Mouse (Mus musculus) spleen, adult 2 months (tissue): Measurements from ENCODE around the gene Lamc3. TPM values are rescaled to one million over a fixed set of nuclear protein-coding genes. Genes with fewer than 3 reads are reported as not detected.

Experiments used
- DNase-seq, 2 experiments: peaks; one replicate each; pipeline versions ENCODE4 v3.0.0 to v3.0.0-alpha.2; 2012 to 2021; ENCODE audit warnings: low spot score in 2 of 2, low read depth in 1 of 2
- H3K27ac ChIP-seq: fragments of 200-500 bp; 2 replicates; pipeline ENCODE4 v1.5.1; 2012; ENCODE audit warnings: low read length, inconsistent platforms; ENCODE audit not compliant: insufficient read depth
- H3K27me3 ChIP-seq: fragments of 200-500 bp; 2 replicates; pipeline ENCODE4 v1.6.1; 2012; ENCODE audit warnings: mild to moderate bottlenecking, moderate library complexity, low read length, inconsistent platforms; ENCODE audit not compliant: control insufficient read depth, insufficient read depth
- H3K36me3 ChIP-seq: fragments of 200-500 bp; 2 replicates; pipeline ENCODE4 v1.6.1; 2012; ENCODE audit warnings: mild to moderate bottlenecking, low read length, inconsistent platforms; ENCODE audit not compliant: control insufficient read depth, insufficient read depth
- H3K4me1 ChIP-seq: fragments of 200-500 bp; 2 replicates; pipeline ENCODE4 v1.6.1; 2011; ENCODE audit warnings: inconsistent platforms; ENCODE audit not compliant: control insufficient read depth, insufficient read depth, insufficient read length
- H3K4me3 ChIP-seq: fragments of 200-500 bp; 2 replicates; pipeline ENCODE4 v1.5.1; 2011; ENCODE audit warnings: mild to moderate bottlenecking, inconsistent platforms; ENCODE audit not compliant: insufficient read depth, insufficient read length; ENCODE audit errors: extremely low read depth
- CTCF ChIP-seq: fragments of 200-500 bp; IDR thresholded peaks from 2 replicates; pipeline ENCODE4 v1.5.1; 2011; ENCODE audit warnings: mild to moderate bottlenecking, inconsistent platforms; ENCODE audit not compliant: insufficient read depth, insufficient read length, insufficient replicate concordance; ENCODE audit errors: extremely low read depth
- POLR2A ChIP-seq: fragments of 200-500 bp; IDR thresholded peaks from 2 replicates; pipeline ENCODE4 v1.6.1; 2011; ENCODE audit warnings: low read depth, low read length, inconsistent platforms
- WGBS: fragments of 180-500 bp; shearing (Covaris S2); methylation state at CpG from one replicate; pipeline ENCODE4 v1.1.7; 2018; 5-methylcytosine and 5-hydroxymethylcytosine counted together
- polyA plus RNA-seq: library from polyadenylated mRNA; depleted of rRNA; stranded (reverse); fragments of >200 nt; gene quantifications from 2 replicates; pipeline ENCODE4 v1.2.3, GENCODE M21; 2012

Lamc3 gene
- polyA plus RNA-seq, 1 experiment, result 2.1 TPM

- H3K27ac ChIP-seq, result no peak overlapping the region
Observed at GRCm38 (mm10) chr2:31864891-31865290, 22.2 kb upstream of the Lamc3 start.

GRCm38 (mm10) chr2:31865322-31865721, 21.8 kb upstream of the Lamc3 start:
- 81% methylated on average over 4 of the region's 4 CpGs for WGBS
- no peaks in the 10 kb centered on the region for H3K4me1 ChIP-seq
- H3K27me3 ChIP-seq, result no peaks in the 10 kb centered on the region; the same call in 1 of the 2 replicates
- TF ChIP-seq POLR2A (no peak), CTCF (no peak)
- H3K27ac ChIP-seq, result no peak overlapping the region
- H3K4me3 ChIP-seq, result no peak overlapping the region
- no peaks in the 10 kb centered on the region for H3K36me3 ChIP-seq
- DNase-seq, result no peak

More at GRCm38 (mm10) chr2:31864891-31865290, 22.2 kb upstream of the Lamc3 start:
- DNase-seq, result no peak
- WGBS, result 90% methylated on average over 9 of the region's 9 CpGs
- H3K36me3 ChIP-seq, result no peaks in the 10 kb centered on the region
- no peaks in the 10 kb centered on the region; the same call in 1 of the 2 replicates for H3K27me3 ChIP-seq
- no peaks in the 10 kb centered on the region for H3K4me1 ChIP-seq
- no peak overlapping the region for H3K4me3 ChIP-seq
- TF ChIP-seq POLR2A (no peak), CTCF (no peak)

- TF ChIP-seq CTCF, result no peak
- no peak for TF ChIP-seq POLR2A
- Histone ChIP-seq H3K4me1 (no peaks in the 10 kb centered on the region), H3K27me3 (no peaks in the 10 kb centered on the region; the same call in 1 of the 2 replicates), H3K27ac (no peak overlapping the region), H3K36me3 (no peaks in the 10 kb centered on the region), H3K4me3 (no peak overlapping the region)
- DNase-seq, result no peak
- 88% methylated on average over 2 of the region's 2 CpGs for WGBS
Observed at GRCm38 (mm10) chr2:31865794-31866193, 21.3 kb upstream of the Lamc3 start.

- Histone ChIP-seq H3K4me3 (no peak overlapping the region), H3K27me3 (no peaks in the 10 kb centered on the region; the same call in 1 of the 2 replicates), H3K27ac (no peak overlapping the region), H3K4me1 (no peaks in the 10 kb centered on the region), H3K36me3 (no peaks in the 10 kb centered on the region)
- TF ChIP-seq CTCF (no peak), POLR2A (no peak)
- 89% methylated on average over 8 of the region's 8 CpGs for WGBS
- no peak for DNase-seq
Observed at GRCm38 (mm10) chr2:31867773-31868537, 19.1 kb upstream of the Lamc3 start.

- H3K27ac ChIP-seq, result no peak overlapping the region
- H3K4me1 ChIP-seq, result no peaks in the 10 kb centered on the region
- 84% methylated on average over 10 of the region's 10 CpGs for WGBS
- H3K36me3 ChIP-seq, result no peaks in the 10 kb centered on the region
- no peaks in the 10 kb centered on the region; the same call in 1 of the 2 replicates for H3K27me3 ChIP-seq
- no peak for DNase-seq
- no peak for TF ChIP-seq CTCF
- no peak for TF ChIP-seq POLR2A
- H3K4me3 ChIP-seq, result no peak overlapping the region
Observed at GRCm38 (mm10) chr2:31868538-31869164, 18.4 kb upstream of the Lamc3 start.

- H3K27ac ChIP-seq, result no peak overlapping the region
- DNase-seq, result no peak
- no peak overlapping the region for H3K4me3 ChIP-seq
- no peaks in the 10 kb centered on the region; the same call in 1 of the 2 replicates for H3K27me3 ChIP-seq
- no peak for TF ChIP-seq CTCF
- no peak for TF ChIP-seq POLR2A
- no peaks in the 10 kb centered on the region for H3K4me1 ChIP-seq
- no peaks in the 10 kb centered on the region for H3K36me3 ChIP-seq
- 92% methylated on average over 5 of the region's 5 CpGs for WGBS
Observed at GRCm38 (mm10) chr2:31869692-31870091, 17.4 kb upstream of the Lamc3 start.

GRCm38 (mm10) chr2:31870683-31871082, 16.4 kb upstream of the Lamc3 start:
- no peaks in the 10 kb centered on the region for H3K4me1 ChIP-seq
- H3K27ac ChIP-seq, result no peak overlapping the region
- no peak overlapping the region for H3K4me3 ChIP-seq
- no peaks in the 10 kb centered on the region for H3K27me3 ChIP-seq
- WGBS, result 72% methylated on average over 3 of the region's 3 CpGs
- TF ChIP-seq CTCF (no peak), POLR2A (no peak)
- no peaks in the 10 kb centered on the region for H3K36me3 ChIP-seq
- no peak for DNase-seq
